Mouse (Mus musculus) lung, postnatal 0 days (tissue): ENCODE data around the gene Ctnna3.

Experiments used
- CTCF ChIP-seq: IDR thresholded peaks from 2 replicates; pipeline ENCODE4 v1.5.1; 2016; ENCODE audit warnings: antibody characterized with exemption, mild to moderate bottlenecking
- EP300 ChIP-seq: IDR thresholded peaks from 2 replicates; pipeline ENCODE4 v1.6.1; 2016; ENCODE audit warnings: antibody characterized with exemption, mild to moderate bottlenecking, control low read depth

DNA sequence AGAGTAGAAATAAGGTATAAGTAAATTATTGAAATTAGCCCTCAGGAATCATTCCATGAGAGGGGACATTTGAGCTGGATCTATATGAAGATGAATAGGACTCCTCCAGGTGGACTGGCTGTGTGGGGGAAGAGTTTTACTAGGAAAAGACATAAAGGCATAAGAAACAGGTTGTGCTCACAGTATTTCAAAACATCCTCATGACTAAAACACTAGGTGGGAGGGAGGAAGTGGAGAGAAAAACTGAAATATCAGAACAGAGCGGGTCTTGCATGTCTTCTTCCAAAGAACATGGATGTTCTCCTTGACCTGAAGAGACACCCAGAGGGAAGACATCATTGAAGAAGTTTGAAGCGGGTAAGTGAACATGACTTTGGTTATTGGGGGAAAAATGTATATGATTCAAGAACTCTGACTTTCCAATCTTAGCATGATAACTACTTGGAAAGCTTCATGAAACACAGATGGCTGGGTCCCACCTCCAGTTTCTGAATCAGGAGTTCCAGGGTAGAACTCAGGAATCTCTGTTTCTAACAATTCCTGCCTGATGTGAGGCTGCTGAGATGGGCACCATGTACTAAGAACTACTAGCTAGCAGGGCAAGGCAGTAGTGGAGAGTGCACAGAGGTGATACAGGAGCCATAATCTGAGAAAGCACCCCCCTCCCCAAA, 881.9 kb downstream of the Ctnna3 start:
- TF ChIP-seq CTCF (no peak), EP300 (no peak)
